Mouse (Mus musculus): ENCODE data around the gene Zdhhc14. TPM values are rescaled to one million over a fixed set of nuclear protein-coding genes. Genes with fewer than 3 reads are reported as not detected.
"Not testable (repeated sequence)": the region's sequence is repeated elsewhere in the genome, so short reads cannot be mapped to it uniquely, and the experiment has no call there.

Gene Zdhhc14
- polyA plus RNA-seq, 1 experiment = 0.86 TPM

- peaks cover 5% of the 10 kb centered on the region for H3K27me3 ChIP-seq (ENCODE audit: control insufficient read depth, insufficient read depth, insufficient read length)
- TF ChIP-seq CEBPB (IDR thresholded peaks at IDR 0.05; ENCODE audit: insufficient read depth, poor library complexity, severe bottlenecking) (no peak), MAX (IDR thresholded peaks at IDR 0.05; ENCODE audit: low read depth) (no peak), POLR2A (IDR thresholded peaks at IDR 0.05; ENCODE audit: insufficient read length, low read depth) (no peak), MYOD1 (IDR thresholded peaks at IDR 0.05; ENCODE audit: control insufficient read depth in 1 of 3, insufficient read length in 2 of 3, low read depth in 2 of 3) (no peak), E2F4 (IDR thresholded peaks at IDR 0.05; ENCODE audit: insufficient read depth) (no peak), USF1 (IDR thresholded peaks at IDR 0.05; ENCODE audit: low read depth) (no peak), TCF3 (IDR thresholded peaks at IDR 0.05; ENCODE audit: insufficient read length, low read depth) (no peak), TCF12 (IDR thresholded peaks at IDR 0.05; ENCODE audit: insufficient read depth, poor library complexity, severe bottlenecking) (no peak), POLR2AphosphoS2 (IDR thresholded peaks at IDR 0.05; ENCODE audit: insufficient read length, low read depth) (no peak), REST (IDR thresholded peaks at IDR 0.05; ENCODE audit: insufficient read depth, insufficient read length) (no peak), MYOG (IDR thresholded peaks at IDR 0.05; ENCODE audit: control insufficient read depth in 1 of 3, insufficient read depth in 1 of 3, insufficient read length in 2 of 3, low read depth in 2 of 3) (no peak), SRF (IDR thresholded peaks at IDR 0.05; ENCODE audit: control insufficient read depth, insufficient read length, low read depth) (no peak)
- no peak overlapping the region for H3K4me3 ChIP-seq
- no peak overlapping the region for H3K4me2 ChIP-seq (ENCODE audit: low read depth)
- H3K36me3 ChIP-seq (ENCODE audit: control insufficient read depth, insufficient read depth) = no peaks in the 10 kb centered on the region
- H3K79me2 ChIP-seq (ENCODE audit: control insufficient read depth, insufficient read depth) = no peaks in the 10 kb centered on the region
- no peak overlapping the region for H3ac ChIP-seq (ENCODE audit: control insufficient read depth, insufficient read length)
Measured at GRCm38 (mm10) chr17:5614771-5615318, 122.5 kb downstream of the Zdhhc14 start.

GRCm38 (mm10) chr17:5621626-5622591 lies 129.6 kb downstream of the Zdhhc14 start:
- H3ac ChIP-seq (ENCODE audit: control insufficient read depth, insufficient read length) = no peak overlapping the region
- H3K79me2 ChIP-seq (ENCODE audit: control insufficient read depth, insufficient read depth) = no peaks in the 10 kb centered on the region
- TF ChIP-seq MYOG (IDR thresholded peaks at IDR 0.05; ENCODE audit: control insufficient read depth in 1 of 3, insufficient read depth in 1 of 3, insufficient read length in 2 of 3, low read depth in 2 of 3) = no peak
- TF ChIP-seq MYOD1 (IDR thresholded peaks at IDR 0.05; ENCODE audit: control insufficient read depth in 1 of 3, insufficient read length in 2 of 3, low read depth in 2 of 3) = no peak
- TF ChIP-seq USF1 (IDR thresholded peaks at IDR 0.05; ENCODE audit: low read depth) = no peak
- TF ChIP-seq MAX (IDR thresholded peaks at IDR 0.05; ENCODE audit: low read depth) = no peak
- no peak for TF ChIP-seq E2F4 (IDR thresholded peaks at IDR 0.05; ENCODE audit: insufficient read depth)
- no peak for TF ChIP-seq TCF12 (IDR thresholded peaks at IDR 0.05; ENCODE audit: insufficient read depth, poor library complexity, severe bottlenecking)
- no peak for TF ChIP-seq TCF3 (IDR thresholded peaks at IDR 0.05; ENCODE audit: insufficient read length, low read depth)
- TF ChIP-seq SRF (IDR thresholded peaks at IDR 0.05; ENCODE audit: control insufficient read depth, insufficient read length, low read depth) = no peak
- no peak for TF ChIP-seq POLR2AphosphoS2 (IDR thresholded peaks at IDR 0.05; ENCODE audit: insufficient read length, low read depth)
- TF ChIP-seq POLR2A (IDR thresholded peaks at IDR 0.05; ENCODE audit: insufficient read length, low read depth) = no peak
- no peak for TF ChIP-seq REST (IDR thresholded peaks at IDR 0.05; ENCODE audit: insufficient read depth, insufficient read length)
- no peak for TF ChIP-seq CEBPB (IDR thresholded peaks at IDR 0.05; ENCODE audit: insufficient read depth, poor library complexity, severe bottlenecking)
- peaks cover 5% of the 10 kb centered on the region for H3K27me3 ChIP-seq (ENCODE audit: control insufficient read depth, insufficient read depth, insufficient read length)
- no peak overlapping the region for H3K4me3 ChIP-seq
- no peak overlapping the region for H3K4me2 ChIP-seq (ENCODE audit: low read depth)
- H3K36me3 ChIP-seq (ENCODE audit: control insufficient read depth, insufficient read depth) = no peaks in the 10 kb centered on the region

- Histone ChIP-seq H3K4me2 (ENCODE audit: low read depth) (no peak overlapping the region), H3K4me3 (no peak overlapping the region), H3K36me3 (ENCODE audit: control insufficient read depth, insufficient read depth) (no peaks in the 10 kb centered on the region), H3K27me3 (ENCODE audit: control insufficient read depth, insufficient read depth, insufficient read length) (peaks cover 4% of the 10 kb centered on the region), H3ac (ENCODE audit: control insufficient read depth, insufficient read length) (no peak overlapping the region), H3K79me2 (ENCODE audit: control insufficient read depth, insufficient read depth) (no peaks in the 10 kb centered on the region)
- TF ChIP-seq TCF3 (IDR thresholded peaks at IDR 0.05; ENCODE audit: insufficient read length, low read depth) = no peak
Measured at GRCm38 (mm10) chr17:5622764-5623163, 130.4 kb downstream of the Zdhhc14 start.

GRCm38 (mm10) chr17:5623181-5623580 lies 130.8 kb downstream of the Zdhhc14 start:
- TF ChIP-seq POLR2A (IDR thresholded peaks at IDR 0.05; ENCODE audit: insufficient read length, low read depth) (no peak), MYOG (IDR thresholded peaks at IDR 0.05; ENCODE audit: control insufficient read depth in 1 of 3, insufficient read depth in 1 of 3, insufficient read length in 2 of 3, low read depth in 2 of 3) (no peak), TCF3 (IDR thresholded peaks at IDR 0.05; ENCODE audit: insufficient read length, low read depth) (no peak), MYOD1 (IDR thresholded peaks at IDR 0.05; ENCODE audit: control insufficient read depth in 1 of 3, insufficient read length in 2 of 3, low read depth in 2 of 3) (no peak), POLR2AphosphoS2 (IDR thresholded peaks at IDR 0.05; ENCODE audit: insufficient read length, low read depth) (no peak), MAX (IDR thresholded peaks at IDR 0.05; ENCODE audit: low read depth) (no peak), SRF (IDR thresholded peaks at IDR 0.05; ENCODE audit: control insufficient read depth, insufficient read length, low read depth) (no peak), REST (IDR thresholded peaks at IDR 0.05; ENCODE audit: insufficient read depth, insufficient read length) (no peak), USF1 (IDR thresholded peaks at IDR 0.05; ENCODE audit: low read depth) (no peak), TCF12 (IDR thresholded peaks at IDR 0.05; ENCODE audit: insufficient read depth, poor library complexity, severe bottlenecking) (no peak), E2F4 (IDR thresholded peaks at IDR 0.05; ENCODE audit: insufficient read depth) (no peak), CEBPB (IDR thresholded peaks at IDR 0.05; ENCODE audit: insufficient read depth, poor library complexity, severe bottlenecking) (no peak)

GRCm38 (mm10) chr17:5624815-5625214 lies 132.5 kb downstream of the Zdhhc14 start:
- H3K36me3 ChIP-seq (ENCODE audit: control insufficient read depth, insufficient read depth); H3K4me3 ChIP-seq; H3K79me2 ChIP-seq (ENCODE audit: control insufficient read depth, insufficient read depth); H3ac ChIP-seq (ENCODE audit: control insufficient read depth, insufficient read length); H3K27me3 ChIP-seq (ENCODE audit: control insufficient read depth, insufficient read depth, insufficient read length); H3K4me2 ChIP-seq (ENCODE audit: low read depth): not testable (repeated sequence)

More at GRCm38 (mm10) chr17:5623181-5623580, 130.8 kb downstream of the Zdhhc14 start:
- H3K4me3 ChIP-seq = no peak overlapping the region
- H3K27me3 ChIP-seq (ENCODE audit: control insufficient read depth, insufficient read depth, insufficient read length) = no peaks in the 10 kb centered on the region
- H3K79me2 ChIP-seq (ENCODE audit: control insufficient read depth, insufficient read depth) = no peaks in the 10 kb centered on the region
- no peaks in the 10 kb centered on the region for H3K36me3 ChIP-seq (ENCODE audit: control insufficient read depth, insufficient read depth)
- H3K4me2 ChIP-seq (ENCODE audit: low read depth) = no peak overlapping the region
- H3ac ChIP-seq (ENCODE audit: control insufficient read depth, insufficient read length) = no peak overlapping the region
